Mouse (Mus musculus): ENCODE data around the gene Hcfc1r1. TPM values are rescaled to one million over a fixed set of nuclear protein-coding genes. Genes with fewer than 3 reads are reported as not detected.
A peak's percentile ranks its signal among the peaks of the same experiment; 100 is the strongest.

The Hcfc1r1 gene
- 145 and 149 TPM in 2 replicates for polyA plus RNA-seq (2011; ENCODE audit: insufficient read depth, insufficient read length, low read depth, missing spikeins)

DNA sequence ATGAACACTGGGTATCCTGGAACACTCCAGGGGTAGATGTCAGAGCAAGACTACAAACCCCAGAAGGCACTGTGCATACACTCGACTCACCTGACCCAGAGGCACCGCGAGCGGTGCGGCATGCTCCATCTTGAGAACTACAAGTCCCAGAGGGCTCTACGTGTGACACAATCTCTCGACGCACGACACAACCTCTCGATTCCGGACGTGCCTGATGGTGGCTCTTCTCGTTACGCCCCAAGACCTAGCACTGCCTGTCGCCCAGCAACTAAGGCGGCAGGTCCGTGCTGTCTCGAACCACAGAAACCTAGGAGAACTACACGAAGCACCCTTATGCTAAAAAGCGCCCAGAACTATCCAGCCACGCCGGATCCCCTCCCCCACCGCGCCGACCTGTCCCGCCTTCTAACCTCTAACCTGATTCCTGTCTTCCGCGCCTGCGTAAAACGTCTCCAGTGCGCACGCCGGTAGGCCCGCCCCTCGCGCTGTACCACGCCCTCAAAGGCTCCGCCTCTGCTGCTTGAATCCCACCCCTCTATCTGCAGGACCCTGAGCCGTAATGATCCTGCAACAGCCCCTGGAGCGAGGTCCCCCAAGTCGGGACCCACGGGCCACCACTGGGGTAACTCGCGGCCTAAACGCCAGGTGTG lies at the start of gene Hcfc1r1, which contains the start of gene Thoc6:
Gene Hcfc1r1 (plus strand): TSS at position 173 of the 650 bp plus-strand sequence.
Gene Thoc6 (minus strand): TSS at position 459 of the 650 bp plus-strand sequence.
- Histone ChIP-seq H3K9ac (ENCODE audit: low read depth, poor library complexity, severe bottlenecking) (peak within 1 kb of the TSS; percentile 15), H3K4me1 (ENCODE audit: control insufficient read depth, insufficient read depth, low read length) (peaks cover 5% of the 10 kb centered on the region)

GRCm38 (mm10) chr17:23627813-23628212 lies 45.6 kb upstream of the Hcfc1r1 start:
- H3K36me3 ChIP-seq (ENCODE audit: control insufficient read depth, insufficient read depth, low read length, poor library complexity, severe bottlenecking): no peaks in the 10 kb centered on the region
- H3K9me3 ChIP-seq (replicated peaks; ENCODE audit: control insufficient read depth, insufficient read depth, low read length, poor library complexity, severe bottlenecking): no peaks in the 10 kb centered on the region
- H3K9ac ChIP-seq (ENCODE audit: low read depth, poor library complexity, severe bottlenecking): no peak overlapping the region
- no peaks in the 10 kb centered on the region for H3K27me3 ChIP-seq (ENCODE audit: control insufficient read depth, insufficient read depth, low read length, poor library complexity, severe bottlenecking)
- no peak overlapping the region for H3K27ac ChIP-seq (ENCODE audit: insufficient read depth, low read length)
- no peak overlapping the region for H3K4me3 ChIP-seq (ENCODE audit: low read depth, low read length)
- H3K4me1 ChIP-seq (ENCODE audit: control insufficient read depth, insufficient read depth, low read length): no peaks in the 10 kb centered on the region
- no peak for TF ChIP-seq CTCF (IDR thresholded peaks at IDR 0.05; ENCODE audit: low read depth, low read length)
- TF ChIP-seq POLR2A (IDR thresholded peaks at IDR 0.05; ENCODE audit: insufficient read depth, low read length): no peak
- TF ChIP-seq EP300 (IDR thresholded peaks at IDR 0.05; ENCODE audit: insufficient read depth, low read depth, low read length): no peak

More for the DNA sequence above, at the start of gene Hcfc1r1, which contains the start of gene Thoc6:
- Histone ChIP-seq H3K27ac (ENCODE audit: insufficient read depth, low read length) (peak within 1 kb of the TSS; percentile 28; the same call in 1 of the 2 replicates), H3K27me3 (ENCODE audit: control insufficient read depth, insufficient read depth, low read length, poor library complexity, severe bottlenecking) (no peaks in the 10 kb centered on the region), H3K4me3 (ENCODE audit: low read depth, low read length) (peak within 1 kb of the TSS; percentile 85), H3K36me3 (ENCODE audit: control insufficient read depth, insufficient read depth, low read length, poor library complexity, severe bottlenecking) (peaks cover 5% of the 10 kb centered on the region; the same call in 1 of the 2 replicates), H3K9me3 (replicated peaks; ENCODE audit: control insufficient read depth, insufficient read depth, low read length, poor library complexity, severe bottlenecking) (no peaks in the 10 kb centered on the region)
- TF ChIP-seq EP300 (IDR thresholded peaks at IDR 0.05; ENCODE audit: insufficient read depth, low read depth, low read length) (no peak), CTCF (IDR thresholded peaks at IDR 0.05; ENCODE audit: low read depth, low read length) (no peak), POLR2A (IDR thresholded peaks at IDR 0.05; ENCODE audit: insufficient read depth, low read length) (peak; percentile 47)

DNA sequence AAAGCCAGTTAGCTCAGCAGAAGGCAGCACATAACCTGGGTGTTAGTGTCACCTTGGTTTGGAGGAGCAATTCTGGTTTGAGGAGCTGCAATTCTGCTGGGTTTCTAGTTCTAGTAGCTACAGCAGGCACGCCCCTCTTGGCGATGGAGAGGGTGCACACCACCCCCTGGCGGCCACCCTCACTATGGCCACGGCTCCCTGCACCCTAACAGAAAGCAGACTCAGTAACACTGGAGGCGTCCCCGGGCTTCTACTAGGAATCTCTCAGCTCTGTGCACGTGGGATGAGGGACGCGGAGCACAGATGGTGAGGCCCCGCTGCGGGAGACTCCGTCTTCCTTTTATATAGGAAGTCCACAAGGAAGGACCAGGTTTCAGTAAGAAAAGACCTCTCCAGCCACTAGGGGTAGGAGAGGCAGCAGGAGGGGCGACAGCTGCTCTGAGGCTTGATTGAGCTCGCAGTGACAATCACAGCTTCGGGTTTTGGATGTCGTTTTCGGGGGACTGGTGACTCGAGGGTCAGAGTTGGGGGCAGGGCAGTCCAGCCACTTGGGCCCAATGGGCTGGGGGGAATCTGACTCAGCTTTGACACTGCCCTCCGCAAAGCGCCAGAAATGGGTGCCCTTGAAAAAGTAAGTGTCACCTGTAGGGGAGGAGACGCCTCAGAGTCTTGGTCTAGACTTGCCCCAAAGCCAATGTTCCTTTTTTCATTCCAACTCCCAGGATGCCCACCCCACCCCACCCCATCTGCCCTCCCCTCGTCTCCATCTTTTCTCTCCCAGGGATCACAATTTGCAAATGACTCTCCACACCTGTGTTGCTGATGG lies 43.0 kb upstream of the Hcfc1r1 start:
- H3K9me3 ChIP-seq (replicated peaks; ENCODE audit: control insufficient read depth, insufficient read depth, low read length, poor library complexity, severe bottlenecking): no peaks in the 10 kb centered on the region
- H3K27ac ChIP-seq (ENCODE audit: insufficient read depth, low read length): no peak overlapping the region
- TF ChIP-seq CTCF (IDR thresholded peaks at IDR 0.05; ENCODE audit: low read depth, low read length) (peak; percentile 92), POLR2A (IDR thresholded peaks at IDR 0.05; ENCODE audit: insufficient read depth, low read length) (no peak), EP300 (IDR thresholded peaks at IDR 0.05; ENCODE audit: insufficient read depth, low read depth, low read length) (0 out of 2 replicates have a peak, but pooled peaks have one; percentile 11)
- no peaks in the 10 kb centered on the region for H3K27me3 ChIP-seq (ENCODE audit: control insufficient read depth, insufficient read depth, low read length, poor library complexity, severe bottlenecking)
- peaks cover 4% of the 10 kb centered on the region for H3K4me1 ChIP-seq (ENCODE audit: control insufficient read depth, insufficient read depth, low read length)
- H3K9ac ChIP-seq (ENCODE audit: low read depth, poor library complexity, severe bottlenecking): peak overlapping the region; percentile 14; the same call in 1 of the 2 replicates
- no peaks in the 10 kb centered on the region for H3K36me3 ChIP-seq (ENCODE audit: control insufficient read depth, insufficient read depth, low read length, poor library complexity, severe bottlenecking)
- peak overlapping the region; percentile 16; the same call in 1 of the 2 replicates for H3K4me3 ChIP-seq (ENCODE audit: low read depth, low read length)

DNA sequence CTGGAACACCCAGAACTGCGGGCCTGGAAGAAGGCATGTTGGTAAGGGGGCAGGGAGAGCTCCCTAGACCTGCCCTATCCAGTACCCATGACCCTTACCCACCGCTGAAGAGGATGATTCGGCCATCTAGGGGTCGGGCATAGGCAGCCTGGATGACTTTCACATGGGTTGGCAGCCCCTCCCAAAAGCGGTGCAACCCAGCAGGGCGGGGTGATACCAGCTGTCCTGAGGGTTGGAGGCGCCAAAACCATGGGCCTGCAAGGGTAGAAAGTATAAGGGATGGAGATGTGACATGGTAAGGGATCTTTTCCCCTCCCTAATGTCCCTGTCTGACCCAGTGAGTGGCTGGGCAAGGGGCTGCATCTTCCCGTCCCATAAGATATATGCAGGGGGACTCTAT lies 42.2 kb upstream of the Hcfc1r1 start:
- peaks cover 4% of the 10 kb centered on the region for H3K4me1 ChIP-seq (ENCODE audit: control insufficient read depth, insufficient read depth, low read length)
- no peak for TF ChIP-seq POLR2A (IDR thresholded peaks at IDR 0.05; ENCODE audit: insufficient read depth, low read length)
- no peak for TF ChIP-seq CTCF (IDR thresholded peaks at IDR 0.05; ENCODE audit: low read depth, low read length)
- no peak for TF ChIP-seq EP300 (IDR thresholded peaks at IDR 0.05; ENCODE audit: insufficient read depth, low read depth, low read length)
- H3K27me3 ChIP-seq (ENCODE audit: control insufficient read depth, insufficient read depth, low read length, poor library complexity, severe bottlenecking): no peaks in the 10 kb centered on the region
- no peaks in the 10 kb centered on the region for H3K9me3 ChIP-seq (replicated peaks; ENCODE audit: control insufficient read depth, insufficient read depth, low read length, poor library complexity, severe bottlenecking)
- no peak overlapping the region for H3K27ac ChIP-seq (ENCODE audit: insufficient read depth, low read length)
- H3K9ac ChIP-seq (ENCODE audit: low read depth, poor library complexity, severe bottlenecking): peak overlapping the region; percentile 14; the same call in 1 of the 2 replicates
- no peaks in the 10 kb centered on the region for H3K36me3 ChIP-seq (ENCODE audit: control insufficient read depth, insufficient read depth, low read length, poor library complexity, severe bottlenecking)
- H3K4me3 ChIP-seq (ENCODE audit: low read depth, low read length): peak overlapping the region; percentile 12; the same call in 1 of the 2 replicates

DNA sequence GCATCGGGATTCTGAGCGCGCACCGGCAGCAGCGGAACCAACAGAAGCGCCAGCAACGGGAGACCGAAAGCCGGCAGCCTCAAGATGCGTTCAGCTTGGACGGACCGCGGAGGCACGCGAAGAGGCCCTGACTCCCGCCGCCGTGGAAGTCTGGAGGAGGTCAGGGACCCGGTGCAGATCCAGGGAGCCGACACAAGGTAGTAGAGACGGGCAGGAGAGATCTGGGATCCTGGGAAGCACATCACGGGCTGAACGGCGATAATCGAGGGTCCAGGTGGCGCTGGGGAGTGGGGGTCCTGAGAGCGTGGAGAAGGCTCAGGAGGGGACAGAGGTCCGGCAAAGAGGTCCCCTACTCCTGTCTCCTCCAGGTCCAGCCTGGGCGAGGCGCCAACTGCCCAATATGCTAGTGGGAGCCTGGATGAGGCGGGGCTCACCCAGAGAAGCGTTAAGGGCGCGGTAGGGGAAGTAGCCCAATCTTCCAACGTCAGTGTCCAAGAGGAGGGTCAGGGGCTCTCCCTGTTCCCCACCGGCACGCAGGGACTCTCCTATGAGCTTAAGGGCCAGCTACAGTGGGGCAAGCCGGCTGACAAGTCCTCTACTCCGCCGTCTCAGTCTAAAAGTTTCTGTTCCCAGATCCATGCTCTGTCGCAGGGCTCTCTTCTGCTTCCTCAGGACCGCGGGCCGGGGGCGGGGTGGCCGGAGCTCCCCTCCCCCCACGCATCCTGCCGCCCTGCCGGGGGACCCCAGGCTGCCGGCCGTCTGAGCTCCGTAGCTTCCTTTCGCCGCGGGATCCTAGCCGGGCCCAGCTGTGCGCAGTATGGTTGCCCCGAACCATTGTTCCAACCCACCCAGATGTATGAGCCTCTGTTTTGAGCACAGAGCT lies 28.5 kb upstream of the Hcfc1r1 start, which contains the start of gene Mmp25:
Gene Mmp25 (minus strand): TSS at position 665 of the 883 bp plus-strand sequence.
- Histone ChIP-seq H3K4me1 (ENCODE audit: control insufficient read depth, insufficient read depth, low read length) (peaks cover 2% of the 10 kb centered on the region), H3K4me3 (ENCODE audit: low read depth, low read length) (peak within 1 kb of the TSS; percentile 66), H3K27me3 (ENCODE audit: control insufficient read depth, insufficient read depth, low read length, poor library complexity, severe bottlenecking) (no peaks in the 10 kb centered on the region), H3K36me3 (ENCODE audit: control insufficient read depth, insufficient read depth, low read length, poor library complexity, severe bottlenecking) (no peaks in the 10 kb centered on the region), H3K27ac (ENCODE audit: insufficient read depth, low read length) (no peak within 1 kb of the TSS), H3K9me3 (replicated peaks; ENCODE audit: control insufficient read depth, insufficient read depth, low read length, poor library complexity, severe bottlenecking) (no peaks in the 10 kb centered on the region), H3K9ac (ENCODE audit: low read depth, poor library complexity, severe bottlenecking) (peak within 1 kb of the TSS; percentile 63)
- peak; percentile 25; the same call in 1 of the 2 replicates for TF ChIP-seq EP300 (IDR thresholded peaks at IDR 0.05; ENCODE audit: insufficient read depth, low read depth, low read length)
- TF ChIP-seq POLR2A (IDR thresholded peaks at IDR 0.05; ENCODE audit: insufficient read depth, low read length): no peak
